Mouse (Mus musculus) kidney, embryonic 15.5 days (tissue): Measurements from ENCODE around the gene Rnd1. TPM values are rescaled to one million over a fixed set of nuclear protein-coding genes. Genes with fewer than 3 reads are reported as not detected.

Source experiments
- ATAC-seq: fragments of 200-750 bp; cut with Nextera tagmentation; replicated peaks from 2 replicates; pipeline ENCODE4 v1.8.0; 2017; ENCODE audit warnings: moderate TSS enrichment; ENCODE audit not compliant: low FRiP score
- H3K27ac ChIP-seq: fragments of 300-500 bp; sonication (generic); 2 replicates; pipeline ENCODE4 v1.5.1; 2015; ENCODE audit warnings: mild to moderate bottlenecking, inconsistent platforms
- H3K27me3 ChIP-seq: fragments of 300-500 bp; sonication (generic); 2 replicates; pipeline ENCODE4 v1.6.1; 2015; ENCODE audit warnings: inconsistent platforms
- H3K36me3 ChIP-seq: fragments of 300-500 bp; sonication (generic); 2 replicates; pipeline ENCODE4 v1.6.1; 2015; ENCODE audit warnings: inconsistent platforms
- H3K4me1 ChIP-seq: fragments of 300-500 bp; sonication (generic); 2 replicates; pipeline ENCODE4 v1.6.1; 2015; ENCODE audit warnings: inconsistent platforms
- H3K4me2 ChIP-seq: fragments of 300-500 bp; sonication (generic); 2 replicates; pipeline ENCODE4 v1.6.1; 2015; ENCODE audit warnings: moderate library complexity, mild to moderate bottlenecking, inconsistent platforms
- H3K4me3 ChIP-seq: fragments of 300-500 bp; sonication (generic); replicated peaks from 2 replicates; pipeline ENCODE4 v1.5.1; 2015; ENCODE audit warnings: mild to moderate bottlenecking, inconsistent platforms
- H3K9ac ChIP-seq: fragments of 300-500 bp; sonication (generic); 2 replicates; pipeline ENCODE4 v1.6.1; 2015; ENCODE audit warnings: mild to moderate bottlenecking, inconsistent platforms
- H3K9me3 ChIP-seq: fragments of 300-500 bp; sonication (generic); replicated peaks from 2 replicates; pipeline ENCODE4 v1.6.1; 2016; ENCODE audit warnings: inconsistent platforms
- WGBS: fragments of 180-500 bp; shearing (Covaris S2); methylation state at CpG from one replicate; pipeline ENCODE4 v1.1.7; 2015; ENCODE audit warnings: mixed read lengths; 5-methylcytosine and 5-hydroxymethylcytosine counted together
- polyA plus RNA-seq: library from polyadenylated mRNA; unstranded; fragments of >200 nt; fragmentation: Nextera tagmentation; extraction: Ambion mirVana; gene quantifications from 2 replicates; pipeline ENCODE4 v1.2.1, GENCODE M21; 2015

Gene Rnd1
- polyA plus RNA-seq, 1 experiment from 2014 or later: 0.62 TPM

DNA sequence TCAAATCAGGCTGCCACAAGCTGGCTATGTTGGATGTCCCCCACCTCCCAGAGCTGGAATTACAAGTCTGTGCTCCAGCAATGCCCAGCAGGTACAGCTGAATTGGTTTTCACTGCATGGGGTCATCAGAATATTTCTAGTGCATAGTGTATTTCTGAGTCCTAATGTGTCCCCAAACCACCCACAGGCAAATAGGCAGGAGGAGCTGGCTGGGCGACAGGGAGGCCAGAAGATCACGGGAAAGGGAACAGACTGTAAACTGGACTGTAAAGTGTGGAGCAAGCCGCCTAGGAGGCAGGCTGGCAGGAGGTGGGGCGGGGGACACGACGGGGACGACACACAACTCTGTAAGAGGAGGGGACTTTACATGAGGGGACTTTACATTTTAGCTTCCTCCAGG is 55.1 kb downstream of the Rnd1 start:
- H3K9me3 ChIP-seq: no peaks in the 10 kb centered on the region
- H3K4me2 ChIP-seq: no peak overlapping the region
- H3K9ac ChIP-seq: no peak overlapping the region
- H3K4me3 ChIP-seq: no peak overlapping the region
- H3K4me1 ChIP-seq: peaks cover 27% of the 10 kb centered on the region
- ATAC-seq: no peak
- peaks cover 8% of the 10 kb centered on the region; the same call in 1 of the 2 replicates for H3K27me3 ChIP-seq
- no peaks in the 10 kb centered on the region for H3K36me3 ChIP-seq
- 7% methylated on average over 7 of the region's 7 CpGs for WGBS
- no peak overlapping the region for H3K27ac ChIP-seq

GRCm38 (mm10) chr15:98617176-98617537 is 60.1 kb downstream of the Rnd1 start:
- WGBS: 1% methylated on average over 12 of the region's 12 CpGs
- H3K9me3 ChIP-seq: no peaks in the 10 kb centered on the region
- peak; percentile 52; the same call in 1 of the 2 replicates for ATAC-seq
- peaks cover 14% of the 10 kb centered on the region for H3K4me1 ChIP-seq
- H3K4me3 ChIP-seq: no peak overlapping the region; the same call in 1 of the 2 replicates
- no peak overlapping the region for H3K27ac ChIP-seq
- H3K36me3 ChIP-seq: no peaks in the 10 kb centered on the region
- peaks cover 6% of the 10 kb centered on the region; the same call in 1 of the 2 replicates for H3K27me3 ChIP-seq
- peak overlapping the region; percentile 45 for H3K4me2 ChIP-seq
- H3K9ac ChIP-seq: 0 out of 2 replicates have a peak overlapping the region, but pooled peaks have one; percentile 12

GRCm38 (mm10) chr15:98616362-98617175 is 60.7 kb downstream of the Rnd1 start:
- WGBS: 35% methylated on average over 20 of the region's 20 CpGs
- Histone ChIP-seq H3K4me1 (peaks cover 12% of the 10 kb centered on the region), H3K27ac (no peak overlapping the region), H3K4me2 (peak overlapping the region; percentile 45), H3K4me3 (no peak overlapping the region; the same call in 1 of the 2 replicates), H3K9ac (0 out of 2 replicates have a peak overlapping the region, but pooled peaks have one; percentile 12), H3K9me3 (no peaks in the 10 kb centered on the region), H3K36me3 (no peaks in the 10 kb centered on the region), H3K27me3 (peaks cover 4% of the 10 kb centered on the region; the same call in 1 of the 2 replicates)
- peak; percentile 27; the same call in 1 of the 2 replicates for ATAC-seq

- no peak overlapping the region for H3K4me2 ChIP-seq
- ATAC-seq: no peak
- no peak overlapping the region for H3K4me3 ChIP-seq
- H3K27ac ChIP-seq: no peak overlapping the region
- no peaks in the 10 kb centered on the region for H3K9me3 ChIP-seq
- H3K9ac ChIP-seq: no peak overlapping the region
- H3K4me1 ChIP-seq: peaks cover 14% of the 10 kb centered on the region
- WGBS: 76% methylated on average over 6 of the region's 6 CpGs
- H3K27me3 ChIP-seq: peaks cover 4% of the 10 kb centered on the region; the same call in 1 of the 2 replicates
- no peaks in the 10 kb centered on the region for H3K36me3 ChIP-seq
Measured at GRCm38 (mm10) chr15:98615751-98616150, 61.5 kb downstream of the Rnd1 start.

DNA sequence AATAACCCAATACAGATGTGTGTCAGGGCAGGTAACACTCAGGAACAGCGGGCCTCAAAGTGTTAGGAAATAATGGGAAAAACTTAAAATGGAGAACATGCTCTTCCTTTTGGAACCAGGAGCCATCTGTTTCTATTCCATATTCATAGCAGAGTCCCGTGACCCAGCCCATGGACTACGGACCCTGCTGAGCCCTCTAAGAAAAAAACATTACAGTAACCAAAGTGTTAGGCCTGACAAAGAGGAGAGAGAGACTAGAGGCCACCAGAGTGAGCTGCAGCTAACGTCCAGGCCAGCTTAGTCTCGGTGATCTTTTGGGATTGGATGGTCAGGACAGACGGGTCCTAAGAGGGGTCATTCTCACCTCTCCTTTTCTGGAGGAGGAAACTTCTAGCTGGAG is 62.3 kb downstream of the Rnd1 start:
- no peaks in the 10 kb centered on the region for H3K36me3 ChIP-seq
- peaks cover 4% of the 10 kb centered on the region; the same call in 1 of the 2 replicates for H3K27me3 ChIP-seq
- no peak overlapping the region for H3K4me2 ChIP-seq
- H3K27ac ChIP-seq: no peak overlapping the region
- 55% methylated on average over 6 of the region's 6 CpGs for WGBS
- no peak overlapping the region for H3K4me3 ChIP-seq
- no peaks in the 10 kb centered on the region for H3K9me3 ChIP-seq
- H3K9ac ChIP-seq: no peak overlapping the region
- H3K4me1 ChIP-seq: peaks cover 22% of the 10 kb centered on the region
- no peak for ATAC-seq

GRCm38 (mm10) chr15:98614551-98614950 is 62.7 kb downstream of the Rnd1 start:
- 67% methylated on average over 9 of the region's 9 CpGs for WGBS
- no peak for ATAC-seq
- Histone ChIP-seq H3K36me3 (no peaks in the 10 kb centered on the region), H3K4me1 (peaks cover 24% of the 10 kb centered on the region), H3K4me3 (no peak overlapping the region), H3K27ac (no peak overlapping the region), H3K4me2 (no peak overlapping the region), H3K9me3 (no peaks in the 10 kb centered on the region), H3K9ac (no peak overlapping the region), H3K27me3 (peaks cover 4% of the 10 kb centered on the region; the same call in 1 of the 2 replicates)

Other genes with a start within 250 kb of the Rnd1 start
- not detected in 2 replicates for gene Olfr282, start 246.2 kb downstream of the Rnd1 start, polyA plus RNA-seq
- not detected in 2 replicates for gene Olfr281, start 224.9 kb downstream of the Rnd1 start, polyA plus RNA-seq
- gene OR5BS1P, start 207.6 kb downstream of the Rnd1 start, polyA plus RNA-seq: not detected in 2 replicates
- gene Lalba, start 194.7 kb downstream of the Rnd1 start, polyA plus RNA-seq: 0.22 TPM in 1 of 2 replicates, not detected in the other
- not detected in 2 replicates for gene Olfr279, start 185.1 kb downstream of the Rnd1 start, polyA plus RNA-seq
- gene Kansl2, start 143.2 kb downstream of the Rnd1 start, polyA plus RNA-seq: 115 and 121 TPM in 2 replicates
- gene Ccnt1, start 106.5 kb downstream of the Rnd1 start, polyA plus RNA-seq: 61.0 and 66.4 TPM in 2 replicates
- 0.76 TPM in 1 of 2 replicates, not detected in the other for gene 4930415O20Rik, start 106.5 kb downstream of the Rnd1 start, polyA plus RNA-seq
- gene Adcy6, start 67.4 kb downstream of the Rnd1 start, polyA plus RNA-seq: 23.6 and 25.4 TPM in 2 replicates
- 29.8 and 36.6 TPM in 2 replicates for gene Cacnb3, start 46.6 kb downstream of the Rnd1 start, polyA plus RNA-seq
- gene Ddx23, start 14.6 kb downstream of the Rnd1 start, polyA plus RNA-seq: 23.1 and 23.7 TPM in 2 replicates
- gene Ccdc65, start 30.7 kb upstream of the Rnd1 start, polyA plus RNA-seq: 0.73 and 1.1 TPM in 2 replicates
- gene Fkbp11, start 50.7 kb upstream of the Rnd1 start, polyA plus RNA-seq: 40.3 and 40.5 TPM in 2 replicates
- 51.9 and 55.6 TPM in 2 replicates for gene Arf3, start 85.8 kb upstream of the Rnd1 start, polyA plus RNA-seq
- 0.12 and 0.31 TPM in 2 replicates for gene Wnt10b, start 100.7 kb upstream of the Rnd1 start, polyA plus RNA-seq
- gene Wnt1, start 112.4 kb upstream of the Rnd1 start, polyA plus RNA-seq: 0.06 TPM in 1 of 2 replicates, not detected in the other
- 2.9 and 3.2 TPM in 2 replicates for gene Ddn, start 132.0 kb upstream of the Rnd1 start, polyA plus RNA-seq
- gene Prkag1, start 154.1 kb upstream of the Rnd1 start, polyA plus RNA-seq: 98.5 and 100 TPM in 2 replicates
- 12.3 and 13.3 TPM in 2 replicates for gene Kmt2d, start 193.7 kb upstream of the Rnd1 start, polyA plus RNA-seq
- gene Rhebl1, start 217.1 kb upstream of the Rnd1 start, polyA plus RNA-seq: 20.0 and 20.5 TPM in 2 replicates
- gene Dhh, start 221.1 kb upstream of the Rnd1 start, polyA plus RNA-seq: 1.4 and 2.0 TPM in 2 replicates
- 16.4 and 17.6 TPM in 2 replicates for gene Lmbr1l, start 240.8 kb upstream of the Rnd1 start, polyA plus RNA-seq